Mouse (Mus musculus): ENCODE measurements around the gene Gpnmb. TPM values are rescaled to one million over a fixed set of nuclear protein-coding genes. Genes with fewer than 3 reads are reported as not detected.
A peak's percentile ranks its signal among the peaks of the same experiment; 100 is the strongest.

The Gpnmb gene
- total RNA-seq, 2 experiments from 2014 or later = not detected

- ATAC-seq (replicated peaks; ENCODE audit: low FRiP score, low TSS enrichment, poor library complexity, severe bottlenecking) = no peak
These were observed 8.3 kb upstream of the Gpnmb start for GRCm38 (mm10) chr6:49028019-49028418.

GRCm38 (mm10) chr6:49028708-49029107 lies 7.6 kb upstream of the Gpnmb start:
- no peak for ATAC-seq (replicated peaks; ENCODE audit: low FRiP score, low TSS enrichment, poor library complexity, severe bottlenecking)

- no peak for ATAC-seq (replicated peaks; ENCODE audit: low FRiP score, low TSS enrichment, poor library complexity, severe bottlenecking)
These were observed 5.1 kb upstream of the Gpnmb start for GRCm38 (mm10) chr6:49031230-49031629.

GRCm38 (mm10) chr6:49032783-49033182 lies 3.6 kb upstream of the Gpnmb start:
- no peak for ATAC-seq (replicated peaks; ENCODE audit: low FRiP score, low TSS enrichment, poor library complexity, severe bottlenecking)

GRCm38 (mm10) chr6:49037268-49037662 lies 919 bp downstream of the Gpnmb start:
- no peak for ATAC-seq (replicated peaks; ENCODE audit: low FRiP score, low TSS enrichment, poor library complexity, severe bottlenecking)

GRCm38 (mm10) chr6:49039470-49040180 lies 3.3 kb downstream of the Gpnmb start:
- ATAC-seq (replicated peaks; ENCODE audit: low FRiP score, low TSS enrichment, poor library complexity, severe bottlenecking) = peak; percentile 71

- ATAC-seq (replicated peaks; ENCODE audit: low FRiP score, low TSS enrichment, poor library complexity, severe bottlenecking) = no peak
These were observed 10.2 kb downstream of the Gpnmb start for GRCm38 (mm10) chr6:49046502-49046901.

GRCm38 (mm10) chr6:49046976-49047375 lies 10.6 kb downstream of the Gpnmb start:
- no peak for ATAC-seq (replicated peaks; ENCODE audit: low FRiP score, low TSS enrichment, poor library complexity, severe bottlenecking)

- no peak for ATAC-seq (replicated peaks; ENCODE audit: low FRiP score, low TSS enrichment, poor library complexity, severe bottlenecking)
These were observed 11.5 kb downstream of the Gpnmb start for GRCm38 (mm10) chr6:49047848-49048247.

GRCm38 (mm10) chr6:49048395-49048794 lies 12.0 kb downstream of the Gpnmb start:
- ATAC-seq (replicated peaks; ENCODE audit: low FRiP score, low TSS enrichment, poor library complexity, severe bottlenecking) = no peak

GRCm38 (mm10) chr6:49050677-49051410 lies 14.5 kb downstream of the Gpnmb start:
- ATAC-seq (replicated peaks; ENCODE audit: low FRiP score, low TSS enrichment, poor library complexity, severe bottlenecking) = no peak

GRCm38 (mm10) chr6:49052191-49052590 lies 15.8 kb downstream of the Gpnmb start:
- ATAC-seq (replicated peaks; ENCODE audit: low FRiP score, low TSS enrichment, poor library complexity, severe bottlenecking) = no peak

- ATAC-seq (replicated peaks; ENCODE audit: low FRiP score, low TSS enrichment, poor library complexity, severe bottlenecking) = no peak
These were observed 18.9 kb downstream of the Gpnmb start for GRCm38 (mm10) chr6:49055256-49055733.

- ATAC-seq (replicated peaks; ENCODE audit: low FRiP score, low TSS enrichment, poor library complexity, severe bottlenecking) = no peak
These were observed 19.7 kb downstream of the Gpnmb start for GRCm38 (mm10) chr6:49056009-49056408.

- peak; percentile 92 for ATAC-seq (replicated peaks; ENCODE audit: low FRiP score, low TSS enrichment, poor library complexity, severe bottlenecking)
These were observed 21.0 kb downstream of the Gpnmb start for GRCm38 (mm10) chr6:49057053-49058021.

- ATAC-seq (replicated peaks; ENCODE audit: low FRiP score, low TSS enrichment, poor library complexity, severe bottlenecking) = no peak
These were observed 32.0 kb downstream of the Gpnmb start for GRCm38 (mm10) chr6:49068361-49068760.

- ATAC-seq (replicated peaks; ENCODE audit: low FRiP score, low TSS enrichment, poor library complexity, severe bottlenecking) = peak; percentile 98
These were observed 37.2 kb downstream of the Gpnmb start, which contains the start of gene Malsu1 for GRCm38 (mm10) chr6:49073304-49074116. Gene Malsu1, plus strand, starts transcription at chr6:49073795.

- peak; percentile 61 for ATAC-seq (replicated peaks; ENCODE audit: low FRiP score, low TSS enrichment, poor library complexity, severe bottlenecking)
These were observed 37.8 kb downstream of the Gpnmb start for GRCm38 (mm10) chr6:49074117-49074490.

GRCm38 (mm10) chr6:49077894-49078293 lies 41.5 kb downstream of the Gpnmb start:
- ATAC-seq (replicated peaks; ENCODE audit: low FRiP score, low TSS enrichment, poor library complexity, severe bottlenecking) = no peak

Data from megakaryocyte-erythroid progenitor cell, adult 5-6 weeks (primary cell).